In the genomic region with DNA sequence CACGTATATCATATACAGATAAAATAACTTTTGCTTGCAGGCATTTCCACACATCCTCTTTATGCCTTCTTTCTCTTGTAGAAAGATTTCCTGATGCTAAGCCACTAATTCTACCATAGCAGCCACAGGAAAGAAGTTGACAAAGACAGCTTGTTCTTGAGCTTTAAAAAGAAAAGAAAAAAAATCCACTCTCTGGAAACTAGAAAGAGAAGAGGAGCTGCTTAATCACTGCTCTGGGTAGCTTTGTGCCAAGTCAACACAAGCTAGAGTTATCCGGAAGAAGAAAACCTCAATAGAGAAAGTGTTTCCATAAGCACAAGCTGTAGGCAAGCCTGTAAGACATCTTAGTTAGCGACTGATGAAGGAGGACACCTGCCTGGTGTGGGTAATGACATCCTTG, we compare ENCODE assay signal across 30 mouse cellular contexts.
"Had no signal": no experiment of that assay in that cellular context is flagged by ENCODE, and none has a peak within 500 bp of the region (broad histone marks: within the 10 kb centered on the region; RNA-seq: fewer than 3 reads in every experiment).

No protein-coding gene starts in this region.

- H3K27ac ChIP-seq: limb, embryonic 10.5 days; limb, embryonic 12.5 days; limb, embryonic 13.5 days; limb, embryonic 15.5 days; liver, embryonic 12.5 days; liver, embryonic 13.5 days; liver, embryonic 14.5 days; liver, embryonic 15.5 days; lung, embryonic 15.5 days; macrophage; midbrain, embryonic 10.5 days; midbrain, embryonic 12.5 days; midbrain, embryonic 15.5 days had no signal

- H3K9ac ChIP-seq: limb, embryonic 12.5 days; limb, embryonic 13.5 days; limb, embryonic 15.5 days; liver, embryonic 12.5 days; liver, embryonic 13.5 days; liver, embryonic 14.5 days; liver, embryonic 15.5 days; liver, postnatal 0 days; lung, embryonic 14.5 days; lung, embryonic 15.5 days; midbrain, embryonic 12.5 days; midbrain, embryonic 15.5 days had no signal

- H3K4me2 ChIP-seq: limb, embryonic 12.5 days; limb, embryonic 13.5 days; limb, embryonic 15.5 days; liver, embryonic 11.5 days; liver, embryonic 12.5 days; liver, embryonic 13.5 days; liver, embryonic 15.5 days; lung, embryonic 14.5 days; lung, embryonic 15.5 days; midbrain, embryonic 11.5 days; midbrain, embryonic 12.5 days; midbrain, embryonic 15.5 days had no signal

- DNase-seq: left cerebral cortex, postnatal 4 days; liver; liver, embryonic 13.5 days; liver, postnatal 0 days; lung, adult 18-20 months; lung, adult 2 months; lung, embryonic 14.5 days; lung, postnatal 10 days; lung, postnatal 14 days; lung, postnatal 36 days; lung, postnatal 4 days; midbrain, embryonic 14.5 days had no signal

- H3K4me1 ChIP-seq: limb, embryonic 10.5 days; limb, embryonic 12.5 days; limb, embryonic 13.5 days; limb, embryonic 15.5 days; liver, embryonic 12.5 days; liver, embryonic 13.5 days; liver, embryonic 15.5 days; lung, embryonic 15.5 days; megakaryocyte, embryonic 14.5 days; midbrain, embryonic 10.5 days; midbrain, embryonic 12.5 days; midbrain, embryonic 15.5 days had no signal

- H3K36me3 ChIP-seq: limb, embryonic 10.5 days; limb, embryonic 12.5 days; limb, embryonic 13.5 days; limb, embryonic 15.5 days; liver, embryonic 12.5 days; liver, embryonic 13.5 days; liver, embryonic 15.5 days; lung, embryonic 15.5 days; midbrain, embryonic 10.5 days; midbrain, embryonic 12.5 days; midbrain, embryonic 15.5 days had no signal

- H3K4me3 ChIP-seq: limb, embryonic 10.5 days; limb, embryonic 12.5 days; limb, embryonic 13.5 days; limb, embryonic 15.5 days; liver, embryonic 12.5 days; liver, embryonic 13.5 days; liver, embryonic 15.5 days; lung, embryonic 15.5 days; megakaryocyte, embryonic 14.5 days; midbrain, embryonic 10.5 days; midbrain, embryonic 12.5 days; midbrain, embryonic 15.5 days; myocyte had no signal

- ATAC-seq: liver, embryonic 12.5 days; liver, postnatal 0 days; lung, postnatal 0 days; midbrain, embryonic 15.5 days; midbrain, embryonic 16.5 days had no signal

- H3K9me3 ChIP-seq: limb, embryonic 10.5 days; limb, embryonic 13.5 days; limb, embryonic 15.5 days; liver, embryonic 12.5 days; liver, embryonic 13.5 days; liver, embryonic 15.5 days; lung, embryonic 15.5 days; midbrain, embryonic 10.5 days; midbrain, embryonic 12.5 days; midbrain, embryonic 15.5 days had no signal

- H3K27me3 ChIP-seq: limb, embryonic 12.5 days; limb, embryonic 13.5 days; limb, embryonic 15.5 days; liver, embryonic 12.5 days; liver, embryonic 13.5 days; liver, embryonic 15.5 days; lung, embryonic 15.5 days; megakaryocyte, embryonic 14.5 days; midbrain, embryonic 12.5 days; midbrain, embryonic 15.5 days had no signal
